Mouse (Mus musculus) telencephalon, adult 2 months (tissue): ENCODE results near the gene Cfap74.
A peak's percentile ranks its signal among the peaks of the same experiment; 100 is the strongest.
"Not testable (repeated sequence)": the region's sequence is repeated elsewhere in the genome, so short reads cannot be mapped to it uniquely, and the experiment has no call there.

Experiments used
- DNase-seq: peaks from one replicate; pipeline ENCODE4 v3.0.0-alpha.2; 2011; ENCODE audit warnings: low read depth, low spot score

Cfap74 gene

DNA sequence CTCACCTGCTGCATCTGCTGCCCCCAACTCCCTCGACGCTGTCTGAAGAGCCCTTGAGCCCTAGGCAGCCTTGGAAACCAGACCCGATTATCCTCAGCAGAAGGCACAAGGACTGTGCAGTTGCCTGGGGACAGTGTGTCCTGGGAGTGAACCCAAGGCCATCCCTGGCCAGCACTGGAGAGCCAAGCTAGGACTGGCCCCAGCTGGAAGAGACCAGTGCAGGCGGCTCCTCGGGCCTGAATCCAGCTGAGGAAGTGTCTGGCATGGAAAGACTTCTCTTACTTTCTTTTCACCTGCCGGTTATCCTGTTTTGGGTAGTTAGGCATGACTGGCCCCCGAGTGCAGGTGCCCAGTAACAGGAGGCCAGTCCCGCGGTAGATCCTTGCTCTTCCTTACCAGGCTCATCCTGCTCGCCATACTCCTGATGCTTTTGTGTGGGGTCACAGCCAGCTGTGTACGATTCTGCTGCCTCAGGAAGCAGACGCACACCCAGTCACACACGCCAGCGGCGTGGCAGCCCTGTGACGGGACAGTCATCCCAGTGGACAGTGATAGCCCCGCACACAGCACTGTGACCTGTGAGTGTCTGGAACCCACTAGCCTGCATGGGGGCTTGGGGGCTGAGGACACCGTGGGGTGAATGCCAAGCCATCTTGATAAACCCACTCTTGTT is 60.7 kb downstream of the Cfap74 start:
- no peak for DNase-seq

DNA sequence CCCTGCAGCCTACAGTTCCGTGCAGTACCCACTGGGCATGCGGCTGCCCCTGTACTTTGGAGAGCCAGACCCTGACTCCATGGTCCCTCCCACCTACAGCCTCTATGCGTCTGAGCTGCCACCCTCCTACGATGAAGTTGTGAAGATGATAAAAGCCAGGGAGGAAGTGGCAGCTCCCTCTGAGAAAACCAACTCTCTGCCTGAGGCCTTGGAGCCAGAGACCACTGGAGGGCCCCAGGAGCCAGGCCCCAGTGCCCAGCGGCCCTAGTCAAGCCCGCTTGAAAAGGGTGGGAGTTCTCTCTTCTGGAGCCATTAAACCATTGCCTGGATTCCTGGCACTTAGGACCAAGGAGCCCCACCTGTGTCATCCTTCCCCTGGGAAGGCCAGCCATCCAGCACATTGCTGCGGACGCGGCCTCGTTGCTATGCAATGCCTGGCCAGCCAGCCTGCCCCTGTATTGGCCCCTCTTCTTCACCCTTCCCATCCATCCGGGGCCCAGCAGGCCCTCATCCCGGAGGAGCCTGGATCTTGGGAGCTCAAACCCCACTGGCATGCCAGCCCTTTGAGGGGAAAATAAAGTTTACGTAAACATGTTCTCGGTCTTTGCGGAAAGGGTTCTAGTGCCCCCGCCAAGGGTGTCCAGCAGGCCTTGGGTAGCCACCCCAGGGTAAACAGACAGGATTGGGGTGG is 61.4 kb downstream of the Cfap74 start:
- DNase-seq = no peak

DNA sequence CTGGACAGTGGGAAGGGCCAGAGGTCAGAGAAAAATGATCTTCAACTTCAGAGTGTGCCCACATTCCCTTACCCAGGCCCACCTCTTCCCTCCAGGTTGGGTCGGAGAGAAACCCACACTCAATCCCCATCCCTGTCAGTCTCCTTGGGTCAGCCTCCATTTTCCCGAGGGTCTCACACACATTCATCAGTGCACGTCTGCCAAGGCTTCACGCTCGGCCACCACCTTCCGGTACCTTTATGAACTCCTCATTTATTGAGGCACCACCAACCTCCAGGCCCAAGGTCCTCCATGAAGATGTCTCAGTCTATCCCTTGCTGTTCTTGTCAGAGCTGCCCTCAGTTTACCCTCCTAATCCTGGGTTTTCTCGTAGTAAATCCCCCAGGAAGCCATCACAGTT is 62.0 kb downstream of the Cfap74 start:
- no peak for DNase-seq

DNA sequence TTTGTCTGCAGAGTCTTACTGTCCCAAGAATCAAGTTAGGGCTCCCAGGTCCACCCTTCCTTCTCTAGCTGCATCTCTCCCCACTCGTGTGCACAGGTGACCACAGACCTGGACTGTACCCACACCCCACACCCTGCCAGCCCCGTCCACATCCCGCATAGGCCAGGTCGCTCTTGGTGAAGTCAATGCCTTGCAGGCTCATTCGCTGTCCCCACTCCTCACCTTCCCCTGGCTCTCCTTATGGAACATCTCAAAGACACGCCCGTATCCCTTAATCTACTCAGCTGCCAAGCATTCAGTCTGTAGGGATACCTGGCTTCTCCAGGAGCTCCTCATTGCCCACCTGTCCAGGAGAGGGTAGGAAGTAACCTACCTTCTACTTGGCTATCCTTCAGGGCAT is 62.4 kb downstream of the Cfap74 start:
- DNase-seq = no peak

DNA sequence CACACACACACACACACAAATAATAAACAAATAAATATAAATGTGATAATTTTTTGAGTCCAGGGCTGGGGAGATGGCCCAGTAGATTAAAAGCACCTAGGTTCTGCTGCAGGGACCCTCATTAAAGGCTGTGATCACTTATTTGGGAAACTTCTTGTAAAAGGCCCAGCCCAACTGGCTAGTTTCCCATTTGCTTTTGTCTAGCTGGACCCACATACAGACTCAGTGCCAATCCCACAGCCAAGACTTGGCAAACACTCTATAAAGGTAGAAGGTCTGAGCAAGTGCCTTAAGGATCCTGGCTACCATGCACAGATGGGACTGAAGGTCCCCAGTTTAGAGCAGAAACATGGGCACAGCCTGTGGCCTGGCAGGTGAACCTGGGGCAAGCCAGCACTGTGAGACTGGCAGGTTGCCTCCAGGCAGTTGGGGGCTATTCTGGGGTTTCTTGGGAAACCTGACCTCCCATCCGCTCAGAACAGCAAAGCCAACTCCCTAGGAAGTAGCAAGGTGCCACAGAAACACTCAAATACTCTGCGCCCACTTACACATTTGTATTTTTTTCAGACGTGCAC is 63.8 kb downstream of the Cfap74 start:
- DNase-seq = no peak

DNA sequence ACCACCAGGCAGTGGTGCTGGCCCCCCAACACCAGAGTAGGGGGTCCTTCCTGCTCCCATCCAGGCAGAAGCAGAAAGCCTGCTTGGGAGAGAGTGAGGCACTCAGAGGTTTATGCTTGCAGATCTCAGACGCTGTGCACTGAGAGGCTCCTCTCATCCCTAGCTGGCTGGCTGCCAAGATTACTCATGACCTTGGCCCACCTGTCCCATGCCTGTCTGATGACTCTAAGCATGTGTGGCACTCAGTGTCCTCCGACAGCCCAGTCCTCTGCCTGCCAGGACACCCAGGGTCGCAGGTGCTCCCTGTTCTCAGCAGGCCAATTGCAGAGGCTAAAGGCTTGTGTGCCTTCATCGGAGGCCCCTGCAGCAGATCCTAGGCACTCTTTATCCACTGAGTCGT is 64.3 kb downstream of the Cfap74 start:
- DNase-seq = no peak

DNA sequence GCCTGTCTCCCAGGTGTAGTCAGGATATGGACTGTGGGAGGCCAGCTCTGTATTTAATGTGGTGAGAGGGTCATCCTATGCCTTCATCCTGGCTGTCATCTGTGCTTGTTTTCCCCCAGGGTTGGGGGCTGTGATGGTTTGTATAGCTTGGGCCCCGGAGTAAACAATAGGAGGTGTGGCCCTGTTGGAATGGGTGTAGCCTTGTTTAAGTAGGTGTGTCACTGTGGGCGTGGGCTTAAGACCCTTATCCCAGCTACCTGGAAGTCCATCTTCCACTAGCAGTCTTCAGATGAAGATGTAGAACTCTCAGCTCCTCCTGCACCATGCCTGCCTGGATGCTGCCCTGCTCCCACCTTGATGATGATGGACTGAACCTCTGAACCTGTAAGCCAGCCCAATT is 64.8 kb downstream of the Cfap74 start:
- not testable (repeated sequence) for DNase-seq

DNA sequence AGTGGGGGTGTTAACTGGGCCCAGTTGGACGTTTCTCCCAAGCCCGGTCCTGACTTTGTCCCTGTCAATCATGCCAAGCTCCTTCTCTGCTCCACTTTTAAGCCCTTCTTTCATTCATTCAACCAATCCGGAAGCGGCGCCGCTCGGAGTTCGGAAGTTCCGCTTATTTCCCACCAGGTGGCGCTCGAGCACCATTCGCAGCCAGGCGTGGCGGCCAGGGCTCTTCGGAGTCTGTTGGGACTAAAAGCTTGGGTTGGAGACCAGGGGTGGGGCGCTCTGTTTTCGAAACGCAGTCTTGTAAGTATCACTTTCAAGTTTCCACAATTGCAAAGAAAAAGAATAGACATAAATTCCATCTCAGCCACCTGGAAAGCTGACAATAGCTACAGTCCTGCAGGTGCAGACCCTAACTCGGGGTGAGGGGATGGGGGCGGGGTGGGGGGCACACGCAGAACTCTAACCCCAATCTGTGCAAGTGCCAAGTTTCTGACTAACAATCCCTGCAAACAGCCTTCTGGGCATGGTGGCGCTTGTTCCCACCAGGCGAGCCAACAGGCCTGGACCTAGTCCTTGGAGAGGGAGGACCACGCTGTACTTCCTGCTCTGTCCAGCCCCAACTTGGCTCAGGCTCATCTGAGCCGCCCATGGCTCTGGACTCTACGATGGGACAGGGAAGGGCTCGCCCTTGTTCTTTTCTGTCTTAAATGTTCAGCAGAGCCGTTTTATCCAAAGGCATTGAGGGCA is 72.6 kb downstream of the Cfap74 start:
- no peak for DNase-seq

DNA sequence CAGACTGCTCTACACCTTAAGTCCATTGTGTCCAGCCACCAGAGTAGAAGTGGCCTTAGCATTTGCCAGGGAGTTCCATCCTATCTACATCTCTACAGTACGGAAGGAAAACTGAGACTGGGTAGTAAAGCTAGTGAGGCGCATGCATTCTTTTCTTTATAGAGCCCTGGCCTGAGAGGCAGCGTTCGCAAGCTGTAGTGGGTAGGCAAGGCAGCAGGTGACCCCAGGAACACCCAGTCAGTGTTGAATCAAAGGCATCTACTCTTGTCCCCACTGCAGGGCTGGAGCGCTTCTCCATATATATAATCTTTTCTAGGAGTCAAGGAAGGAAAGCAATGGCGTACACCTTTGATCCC is 73.1 kb downstream of the Cfap74 start:
- no peak for DNase-seq

DNA sequence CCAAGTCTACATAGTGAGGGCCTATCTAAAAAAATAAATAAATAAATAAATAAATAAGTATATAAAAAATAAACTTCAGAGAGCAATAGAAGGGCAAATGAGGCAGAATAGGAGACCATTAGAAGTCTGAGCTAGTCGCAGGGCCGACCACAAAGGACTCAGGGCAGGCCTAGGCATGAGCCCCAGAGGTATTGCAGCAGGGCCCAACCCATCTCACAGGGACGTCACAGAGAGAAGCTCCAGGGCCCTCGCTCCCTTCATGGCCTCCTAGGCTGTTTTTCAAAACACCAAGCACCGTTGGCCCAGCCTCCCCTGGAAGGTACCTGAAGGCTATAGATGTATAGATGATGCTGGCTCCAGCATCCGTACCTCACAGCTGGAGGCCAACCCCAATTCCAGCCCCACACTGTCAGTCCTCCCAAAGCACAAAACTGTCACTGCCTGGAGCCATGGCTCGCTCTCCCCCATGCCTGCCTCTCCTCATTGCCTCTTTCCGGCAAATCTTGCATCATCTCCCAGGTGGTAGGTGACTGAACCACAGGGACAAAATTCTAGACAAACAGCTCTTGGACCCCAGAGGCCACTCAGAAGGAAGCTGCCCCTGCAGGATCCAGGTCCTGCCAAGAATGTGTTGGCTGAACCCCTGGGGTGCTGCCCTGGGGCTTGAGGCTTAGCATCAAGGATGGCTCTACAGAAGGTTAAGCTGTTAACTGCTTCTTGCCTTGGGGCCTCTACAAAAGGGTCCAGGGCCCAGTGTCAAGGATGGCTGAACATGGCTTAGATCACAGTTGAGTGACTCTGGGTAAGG is 73.9 kb downstream of the Cfap74 start:
- no peak for DNase-seq

DNA sequence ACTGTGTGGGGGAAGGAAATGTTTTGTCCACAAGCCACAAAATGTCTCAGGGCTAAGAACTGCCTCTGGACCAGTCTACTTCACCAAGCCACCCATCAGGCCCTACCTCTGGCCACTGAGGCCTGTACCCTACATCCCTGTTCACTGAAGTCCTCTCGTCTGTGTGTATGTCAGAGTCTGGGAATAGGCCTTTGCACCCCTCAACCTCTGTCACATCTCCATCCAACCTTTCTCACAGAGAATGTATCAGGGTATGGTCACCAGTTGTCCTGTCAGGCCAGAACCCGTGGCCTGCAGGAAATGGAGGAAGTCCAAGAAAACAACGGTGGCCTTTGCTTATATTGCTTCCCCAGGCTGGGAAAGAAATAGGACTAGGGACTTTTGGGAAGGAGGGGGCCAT is 76.5 kb downstream of the Cfap74 start:
- DNase-seq = no peak

DNA sequence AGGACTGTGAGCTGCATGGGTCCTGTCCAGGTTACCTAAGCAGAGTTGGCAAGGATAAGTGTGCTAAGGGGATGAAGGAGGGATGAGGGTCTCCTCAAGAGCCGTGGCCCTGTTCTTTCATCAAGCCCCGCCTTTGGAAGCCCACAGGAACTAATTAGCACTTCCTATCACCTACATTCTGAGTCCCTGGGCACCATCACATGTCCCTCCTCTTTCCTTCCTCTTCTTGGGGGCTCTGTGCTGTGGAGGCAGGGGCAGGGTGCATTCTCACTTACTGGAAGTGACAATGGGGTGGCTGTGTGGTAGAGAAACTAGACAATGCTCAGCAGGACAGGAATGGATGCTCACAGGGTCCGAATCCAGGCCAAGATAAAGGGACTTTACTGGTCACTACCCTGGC is 78.8 kb downstream of the Cfap74 start:
- no peak for DNase-seq

DNA sequence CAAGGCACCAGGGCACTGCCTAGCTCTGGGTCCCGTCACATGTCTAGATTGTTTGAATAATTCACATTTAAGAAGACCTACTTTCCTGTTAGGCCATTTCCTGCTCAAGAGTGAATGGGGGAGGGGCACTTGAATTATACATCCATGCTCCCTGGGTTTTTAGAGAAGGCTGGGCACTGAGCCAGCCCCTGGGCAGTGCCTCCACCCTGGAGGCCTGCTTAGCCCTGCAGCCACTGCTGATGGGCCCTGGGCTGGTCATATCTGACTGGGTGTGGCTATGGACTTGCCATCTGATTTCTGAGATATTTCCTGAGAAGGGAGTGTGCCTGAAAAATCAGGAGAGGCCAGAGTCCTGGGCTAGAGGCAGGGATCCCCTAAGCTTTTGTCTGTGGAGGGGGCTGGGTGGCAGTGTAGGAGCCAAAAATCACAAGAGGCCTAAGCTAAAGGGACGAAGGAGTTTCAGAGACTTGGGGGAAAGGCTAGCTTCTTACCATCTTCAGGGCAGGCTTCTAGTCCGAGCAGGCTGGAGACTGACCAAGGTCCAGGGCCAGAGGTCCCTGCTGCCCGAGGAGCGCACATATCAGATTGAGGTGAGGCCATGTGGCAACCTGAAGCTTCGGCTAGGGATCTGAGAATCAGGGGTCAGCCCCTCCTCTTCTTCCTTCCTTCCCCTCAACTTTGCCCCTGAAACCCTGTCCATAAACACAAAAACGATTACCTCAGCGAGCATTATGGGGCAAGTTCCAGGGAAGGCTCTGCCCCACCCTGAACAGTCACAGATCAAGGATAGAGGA is 79.4 kb downstream of the Cfap74 start:
- DNase-seq = no peak

DNA sequence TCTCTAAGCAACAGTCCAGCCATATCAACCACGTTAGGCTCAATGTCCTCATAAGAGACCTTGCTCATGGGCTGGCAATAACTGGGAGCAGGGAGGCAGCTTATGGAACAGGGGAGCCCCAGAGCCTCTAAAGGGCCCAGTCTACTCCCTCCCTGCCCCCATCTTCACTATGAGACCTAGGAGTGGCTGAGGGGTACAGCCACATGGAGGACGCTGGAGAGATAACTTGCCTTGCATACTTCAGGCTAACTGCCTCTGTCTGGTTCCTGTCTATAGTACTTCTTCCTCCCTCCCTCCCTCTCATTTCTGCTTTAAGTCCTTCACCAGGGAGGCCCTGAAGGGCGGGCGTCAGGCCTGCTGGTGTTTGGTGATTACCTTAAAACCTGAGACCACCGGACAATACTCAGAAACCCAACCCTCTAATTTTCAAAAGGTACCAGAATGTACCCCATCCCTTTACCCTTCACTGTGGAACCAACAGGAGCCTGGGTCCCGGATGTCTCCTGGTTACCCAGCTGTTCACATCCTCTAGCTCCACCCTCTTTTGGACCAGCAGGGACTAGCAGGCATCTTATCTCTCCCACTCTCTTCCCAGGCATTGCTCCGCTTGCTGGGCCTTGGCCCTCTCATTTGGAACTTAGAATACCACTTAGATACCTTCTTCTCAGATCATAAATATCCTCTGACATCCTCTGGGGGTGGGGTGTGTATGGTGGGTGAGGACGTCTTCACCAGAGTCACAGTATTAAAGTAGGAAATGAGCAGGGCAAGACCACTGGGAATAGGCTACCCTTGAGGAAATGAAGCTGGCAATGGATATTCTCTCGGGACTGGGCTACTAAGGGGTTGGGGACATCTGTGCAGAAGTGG is 80.3 kb downstream of the Cfap74 start:
- DNase-seq = no peak

DNA sequence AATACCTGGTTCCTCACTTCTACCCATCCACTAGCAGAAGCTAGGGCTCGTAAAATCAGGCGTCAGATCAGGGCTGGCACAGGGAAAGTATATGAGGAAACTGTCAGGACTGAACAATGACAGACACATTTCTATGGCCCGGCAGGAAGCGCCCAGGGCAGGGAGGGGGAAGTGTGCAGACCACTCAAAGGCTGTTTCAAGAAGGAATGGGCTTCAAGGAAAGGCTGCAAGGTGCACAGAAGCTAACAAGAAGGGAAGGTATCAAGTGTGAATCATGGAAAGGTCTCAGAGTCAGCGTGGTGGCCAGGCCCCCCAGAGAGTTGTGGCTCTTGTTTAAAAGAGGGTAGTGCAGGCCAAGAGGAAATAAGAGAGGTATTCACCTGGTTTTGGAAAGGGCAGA is 81.5 kb downstream of the Cfap74 start:
- no peak for DNase-seq

DNA sequence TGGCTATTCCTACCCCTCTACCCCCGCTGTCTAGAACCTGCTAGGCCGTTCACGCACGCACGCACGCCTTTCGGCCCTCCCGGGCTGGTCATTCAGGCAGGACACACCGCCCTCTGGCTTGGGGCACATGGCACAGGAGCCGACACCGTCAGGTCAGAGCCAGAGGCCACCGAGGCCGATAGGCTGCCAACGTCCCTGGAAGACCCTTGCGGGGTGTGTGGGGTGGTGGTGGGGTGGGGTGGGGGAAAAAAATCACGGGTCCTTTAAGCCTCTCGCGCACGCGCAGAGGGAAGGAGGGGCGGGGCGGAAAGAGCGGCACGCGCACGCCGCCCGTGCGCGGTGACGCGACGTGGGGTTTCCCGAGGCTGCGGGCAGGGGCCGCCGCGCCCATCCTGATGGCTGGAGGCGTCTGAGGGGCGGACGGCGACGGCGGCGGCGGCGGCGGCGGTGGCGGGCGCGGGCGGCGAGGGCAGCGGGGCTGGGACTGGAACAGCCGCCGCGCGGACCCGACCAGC is 82.1 kb downstream of the Cfap74 start, which contains the start of gene Gnb1:
Gene Gnb1, plus strand, starts transcription at position 372 of the 515 bp plus-strand sequence.
- peak; percentile 48 for DNase-seq

DNA sequence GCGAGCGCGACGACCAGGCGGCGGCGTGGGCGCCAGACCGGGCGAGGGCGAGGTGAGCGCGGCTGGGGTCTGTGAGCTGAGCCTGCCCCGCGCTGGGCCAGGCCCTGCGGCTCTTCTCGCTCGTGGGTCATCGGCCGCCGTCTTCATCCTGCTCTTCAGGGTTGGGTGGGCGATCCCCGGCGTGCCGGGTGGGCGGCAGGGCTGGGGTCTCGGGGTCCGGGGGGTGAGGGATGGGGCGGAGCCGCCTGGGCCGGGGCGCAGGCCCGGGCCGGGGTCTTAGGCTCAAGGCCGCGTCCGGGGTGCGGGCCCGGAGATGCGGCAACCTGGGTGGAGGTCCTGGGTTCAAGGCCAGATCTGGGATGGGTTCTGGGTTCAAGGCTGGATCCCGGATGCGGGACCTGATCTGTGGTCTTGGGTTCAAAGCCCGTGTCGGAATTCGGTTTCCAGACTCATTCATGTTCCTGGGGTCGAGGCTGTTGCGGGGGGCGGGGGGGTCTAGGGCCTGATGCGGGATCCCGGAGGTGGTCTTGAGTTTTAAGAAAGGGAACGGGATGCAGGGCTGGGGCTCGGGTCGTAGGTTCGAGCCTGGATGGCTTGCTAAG is 82.6 kb downstream of the Cfap74 start:
- DNase-seq = no peak

DNA sequence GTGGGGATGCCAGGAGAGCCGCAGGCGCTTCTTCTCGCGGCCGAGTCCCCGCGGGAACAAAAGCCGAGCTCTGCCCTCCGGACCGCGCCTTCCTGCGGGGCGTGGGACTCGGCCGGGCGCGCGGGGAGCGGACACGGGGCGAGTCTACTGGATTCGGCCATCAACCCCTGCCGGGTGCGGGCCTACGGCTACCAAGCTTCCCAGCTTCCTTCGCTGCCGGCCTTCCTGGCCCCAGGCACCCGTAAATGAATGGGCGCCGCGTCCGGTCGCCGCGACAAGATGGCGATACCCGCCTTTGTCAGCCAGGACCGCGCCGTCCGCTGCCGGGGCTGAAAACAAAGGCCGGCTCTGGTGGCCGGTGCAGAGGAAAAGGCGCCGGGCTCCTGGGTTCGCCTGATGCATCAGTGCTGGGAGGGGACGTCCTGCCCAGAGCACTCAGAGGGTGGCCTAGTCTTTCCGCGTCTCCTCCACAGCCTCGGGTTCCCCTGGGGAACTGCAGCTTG is 83.2 kb downstream of the Cfap74 start:
- no peak for DNase-seq

DNA sequence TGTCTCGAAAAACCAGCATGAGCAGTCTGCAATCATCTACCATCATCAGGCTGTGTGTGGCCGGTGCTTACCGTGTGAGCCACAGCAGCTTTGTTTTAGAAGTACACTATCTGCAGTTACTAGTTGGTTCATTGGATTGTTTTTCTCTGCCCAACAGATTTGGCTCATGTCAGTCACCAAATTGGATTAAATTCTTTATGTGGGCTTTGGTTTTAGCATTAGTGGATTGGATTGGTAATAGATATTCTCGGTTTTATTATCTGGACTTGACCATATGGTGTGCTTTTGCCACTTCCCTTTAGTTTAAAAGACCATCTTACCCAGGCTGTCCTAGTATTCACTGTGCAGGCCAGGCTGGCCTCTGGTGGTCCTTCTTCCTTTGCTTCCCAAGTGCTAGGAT is 85.9 kb downstream of the Cfap74 start:
- DNase-seq = no peak
